Mouse (Mus musculus) heart, embryonic 11.5 days (tissue): Measurements from ENCODE around the gene Pald1. TPM values are rescaled to one million over a fixed set of nuclear protein-coding genes. Genes with fewer than 3 reads are reported as not detected.

Experiments used
- ATAC-seq: fragments of 200-750 bp; cut with Nextera tagmentation; replicated peaks from 2 replicates; pipeline ENCODE4 v1.8.0; 2017; ENCODE audit warnings: moderate library complexity; ENCODE audit not compliant: insufficient number of reproducible peaks, low FRiP score, low TSS enrichment
- H3K27ac ChIP-seq: fragments of 300-500 bp; sonication (generic); 2 replicates; pipeline ENCODE4 v1.5.1; 2014; ENCODE audit warnings: mild to moderate bottlenecking, low read depth, low read length
- H3K27me3 ChIP-seq: fragments of 300-500 bp; sonication (generic); 2 replicates; pipeline ENCODE4 v1.6.1; 2014; ENCODE audit warnings: mild to moderate bottlenecking, low read length, mixed read lengths; ENCODE audit not compliant: control insufficient read depth, insufficient read depth
- H3K36me3 ChIP-seq: fragments of 300-500 bp; sonication (generic); 2 replicates; pipeline ENCODE4 v1.6.1; 2014; ENCODE audit warnings: mild to moderate bottlenecking, low read length, moderate library complexity, mixed read lengths; ENCODE audit not compliant: control insufficient read depth, insufficient read depth
- H3K4me1 ChIP-seq: fragments of 300-500 bp; sonication (generic); 2 replicates; pipeline ENCODE4 v1.6.1; 2014; ENCODE audit warnings: low read length; ENCODE audit not compliant: control insufficient read depth, insufficient read depth
- H3K4me2 ChIP-seq: fragments of 300-500 bp; sonication (generic); 2 replicates; pipeline ENCODE4 v1.6.1; 2014; ENCODE audit warnings: mild to moderate bottlenecking, moderate library complexity
- H3K4me3 ChIP-seq: fragments of 300-500 bp; sonication (generic); 2 replicates; pipeline ENCODE4 v1.5.1; 2014; ENCODE audit warnings: low read depth, low read length
- H3K9ac ChIP-seq: fragments of 300-500 bp; sonication (generic); 2 replicates; pipeline ENCODE4 v1.6.1; 2014; ENCODE audit warnings: mild to moderate bottlenecking, low read depth, low read length, moderate library complexity
- H3K9me3 ChIP-seq: fragments of 300-500 bp; sonication (generic); replicated peaks from 2 replicates; pipeline ENCODE4 v1.6.1; 2016; ENCODE audit warnings: low read length; ENCODE audit not compliant: control insufficient read depth
- WGBS: fragments of 180-500 bp; shearing (Covaris S2); extraction: QIAGEN DNeasy Blood & Tissue Kit; methylation state at CpG from one replicate; pipeline ENCODE4 v1.1.7; 2014; ENCODE audit not compliant: insufficient replicate concordance; 5-methylcytosine and 5-hydroxymethylcytosine counted together
- polyA plus RNA-seq: library from polyadenylated mRNA; unstranded; fragments of >200 nt; fragmentation: Nextera tagmentation; extraction: Ambion mirVana; gene quantifications from 2 replicates; pipeline ENCODE4 v1.2.1, GENCODE M21; 2014

Pald1 gene
- polyA plus RNA-seq, 1 experiment from 2014 or later, result 17.5 TPM

GRCm38 (mm10) chr10:61343950-61344349, 39.4 kb downstream of the Pald1 start:
- Histone ChIP-seq H3K4me2 (no peak overlapping the region), H3K9me3 (no peaks in the 10 kb centered on the region), H3K9ac (no peak overlapping the region), H3K4me3 (no peak overlapping the region), H3K4me1 (peaks cover 25% of the 10 kb centered on the region), H3K27me3 (peaks cover 27% of the 10 kb centered on the region), H3K36me3 (peaks cover 9% of the 10 kb centered on the region), H3K27ac (no peak overlapping the region)
- ATAC-seq, result no peak
- 64% methylated on average over 8 of the region's 8 CpGs for WGBS

GRCm38 (mm10) chr10:61342750-61343149, 40.6 kb downstream of the Pald1 start:
- Histone ChIP-seq H3K9me3 (no peaks in the 10 kb centered on the region), H3K27ac (no peak overlapping the region), H3K9ac (no peak overlapping the region), H3K4me1 (peaks cover 25% of the 10 kb centered on the region), H3K4me2 (no peak overlapping the region), H3K27me3 (peaks cover 20% of the 10 kb centered on the region; the same call in 1 of the 2 replicates), H3K36me3 (peaks cover 3% of the 10 kb centered on the region; the same call in 1 of the 2 replicates), H3K4me3 (no peak overlapping the region)
- WGBS, result 89% methylated on average over 13 of the region's 13 CpGs
- no peak for ATAC-seq

GRCm38 (mm10) chr10:61341557-61341956, 41.8 kb downstream of the Pald1 start:
- ATAC-seq, result no peak
- 70% methylated on average over 6 of the region's 6 CpGs for WGBS
- H3K9me3 ChIP-seq, result no peaks in the 10 kb centered on the region
- H3K27ac ChIP-seq, result no peak overlapping the region
- H3K4me2 ChIP-seq, result no peak overlapping the region
- no peak overlapping the region for H3K9ac ChIP-seq
- H3K36me3 ChIP-seq, result peaks cover 3% of the 10 kb centered on the region; the same call in 1 of the 2 replicates
- no peak overlapping the region for H3K4me3 ChIP-seq
- H3K4me1 ChIP-seq, result peaks cover 16% of the 10 kb centered on the region
- H3K27me3 ChIP-seq, result peaks cover 15% of the 10 kb centered on the region; the same call in 1 of the 2 replicates

GRCm38 (mm10) chr10:61341045-61341444, 42.3 kb downstream of the Pald1 start:
- no peak for ATAC-seq

GRCm38 (mm10) chr10:61340247-61340646, 43.1 kb downstream of the Pald1 start:
- peaks cover 15% of the 10 kb centered on the region; the same call in 1 of the 2 replicates for H3K27me3 ChIP-seq
- no peak overlapping the region for H3K9ac ChIP-seq
- H3K4me3 ChIP-seq, result no peak overlapping the region
- peaks cover 3% of the 10 kb centered on the region; the same call in 1 of the 2 replicates for H3K36me3 ChIP-seq
- no peak overlapping the region for H3K27ac ChIP-seq
- WGBS, result 76% methylated on average over 9 of the region's 9 CpGs
- H3K4me2 ChIP-seq, result no peak overlapping the region
- peaks cover 5% of the 10 kb centered on the region for H3K4me1 ChIP-seq
- no peak for ATAC-seq
- H3K9me3 ChIP-seq, result no peaks in the 10 kb centered on the region

More at GRCm38 (mm10) chr10:61341045-61341444, 42.3 kb downstream of the Pald1 start:
- Histone ChIP-seq H3K4me2 (no peak overlapping the region), H3K9ac (no peak overlapping the region), H3K4me3 (no peak overlapping the region), H3K9me3 (no peaks in the 10 kb centered on the region), H3K27ac (no peak overlapping the region), H3K4me1 (peaks cover 13% of the 10 kb centered on the region), H3K27me3 (peaks cover 15% of the 10 kb centered on the region; the same call in 1 of the 2 replicates), H3K36me3 (peaks cover 3% of the 10 kb centered on the region; the same call in 1 of the 2 replicates)
- WGBS, result 91% methylated on average over 5 of the region's 5 CpGs

GRCm38 (mm10) chr10:61339216-61339615, 44.1 kb downstream of the Pald1 start:
- no peaks in the 10 kb centered on the region for H3K9me3 ChIP-seq
- 79% methylated on average over 9 of the region's 9 CpGs for WGBS
- H3K4me2 ChIP-seq, result no peak overlapping the region
- ATAC-seq, result no peak
- H3K4me3 ChIP-seq, result no peak overlapping the region
- H3K4me1 ChIP-seq, result no peaks in the 10 kb centered on the region
- no peak overlapping the region for H3K27ac ChIP-seq
- peaks cover 3% of the 10 kb centered on the region; the same call in 1 of the 2 replicates for H3K36me3 ChIP-seq
- H3K9ac ChIP-seq, result no peak overlapping the region
- peaks cover 15% of the 10 kb centered on the region; the same call in 1 of the 2 replicates for H3K27me3 ChIP-seq

- Histone ChIP-seq H3K4me1 (no peaks in the 10 kb centered on the region), H3K36me3 (peaks cover 9% of the 10 kb centered on the region; the same call in 1 of the 2 replicates), H3K27ac (no peak overlapping the region), H3K4me2 (no peak overlapping the region), H3K9me3 (no peaks in the 10 kb centered on the region), H3K27me3 (peaks cover 6% of the 10 kb centered on the region; the same call in 1 of the 2 replicates), H3K9ac (no peak overlapping the region), H3K4me3 (no peak overlapping the region)
- no peak for ATAC-seq
- WGBS, result 78% methylated on average over 11 of the region's 11 CpGs
Measured at GRCm38 (mm10) chr10:61337665-61338064, 45.7 kb downstream of the Pald1 start.

GRCm38 (mm10) chr10:61336592-61336991, 46.7 kb downstream of the Pald1 start:
- no peak overlapping the region for H3K4me2 ChIP-seq
- no peak overlapping the region for H3K27ac ChIP-seq
- WGBS, result 70% methylated on average over 5 of the region's 5 CpGs
- no peaks in the 10 kb centered on the region for H3K9me3 ChIP-seq
- peaks cover 9% of the 10 kb centered on the region; the same call in 1 of the 2 replicates for H3K36me3 ChIP-seq
- H3K27me3 ChIP-seq, result no peaks in the 10 kb centered on the region
- H3K9ac ChIP-seq, result no peak overlapping the region
- no peak for ATAC-seq
- H3K4me1 ChIP-seq, result no peaks in the 10 kb centered on the region
- no peak overlapping the region for H3K4me3 ChIP-seq

- H3K27me3 ChIP-seq, result no peaks in the 10 kb centered on the region
- whole genome bisulfite sequencing, result 26% methylated on average over 6 of the region's 6 CpGs
- no peaks in the 10 kb centered on the region for H3K4me1 ChIP-seq
- H3K4me3 ChIP-seq, result no peak overlapping the region
- peaks cover 9% of the 10 kb centered on the region; the same call in 1 of the 2 replicates for H3K36me3 ChIP-seq
- no peaks in the 10 kb centered on the region for H3K9me3 ChIP-seq
- no peak overlapping the region for H3K9ac ChIP-seq
- no peak for ATAC-seq
- no peak overlapping the region for H3K4me2 ChIP-seq
- H3K27ac ChIP-seq, result no peak overlapping the region
Measured at GRCm38 (mm10) chr10:61336137-61336536, 47.2 kb downstream of the Pald1 start.
